Mouse (Mus musculus): ENCODE measurements around the gene Limk2.

The Limk2 gene

DNA sequence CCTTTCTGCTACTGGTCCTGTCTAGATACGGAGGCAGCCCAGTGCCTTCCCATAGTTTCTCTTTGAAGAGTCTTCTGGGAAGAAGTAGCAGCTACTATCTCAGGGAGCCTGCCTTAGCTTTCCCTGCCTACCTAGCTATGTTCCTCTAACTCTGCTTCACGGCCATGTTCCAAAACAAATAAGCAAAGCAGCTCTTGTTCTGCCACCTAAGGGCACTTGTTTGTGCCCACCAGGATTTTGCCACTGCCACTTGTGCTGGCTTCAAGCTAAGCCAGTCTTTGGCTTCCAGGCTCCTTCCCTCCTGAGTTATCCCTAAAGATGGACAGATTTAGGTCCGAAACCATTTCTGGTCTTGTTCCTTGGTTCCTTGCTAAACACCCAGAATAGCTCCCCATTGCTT, 3.1 kb upstream of the Limk2 start:
- DNase-seq (ENCODE audit: low spot score) = no peak

- DNase-seq (ENCODE audit: low spot score) = no peak
Measured at GRCm38 (mm10) chr11:3408131-3408996, 625 bp downstream of the Limk2 start.

GRCm38 (mm10) chr11:3404287-3405047, 4.5 kb downstream of the Limk2 start:
- no peak for DNase-seq (ENCODE audit: low spot score)

DNA sequence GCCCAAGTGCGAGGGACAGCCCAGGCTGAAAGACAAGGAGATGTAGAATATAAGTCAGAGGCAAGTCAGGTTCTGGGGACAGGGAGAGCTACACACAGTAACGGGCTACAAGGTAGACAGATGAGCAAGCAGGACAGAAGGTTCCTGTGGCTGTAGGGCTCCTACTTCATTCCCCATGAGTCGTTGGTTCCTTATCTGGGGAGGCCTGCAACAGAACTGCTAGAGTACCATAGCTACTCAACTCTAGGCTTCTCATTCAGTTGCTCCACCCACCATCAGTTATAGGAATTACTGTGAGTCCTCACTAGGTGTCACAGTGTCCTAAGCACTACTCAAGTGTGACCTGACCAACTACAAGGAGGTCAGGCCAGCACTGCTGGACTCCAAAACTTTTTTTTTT, 6.0 kb downstream of the Limk2 start:
- DNase-seq (ENCODE audit: low spot score) = no peak

DNA sequence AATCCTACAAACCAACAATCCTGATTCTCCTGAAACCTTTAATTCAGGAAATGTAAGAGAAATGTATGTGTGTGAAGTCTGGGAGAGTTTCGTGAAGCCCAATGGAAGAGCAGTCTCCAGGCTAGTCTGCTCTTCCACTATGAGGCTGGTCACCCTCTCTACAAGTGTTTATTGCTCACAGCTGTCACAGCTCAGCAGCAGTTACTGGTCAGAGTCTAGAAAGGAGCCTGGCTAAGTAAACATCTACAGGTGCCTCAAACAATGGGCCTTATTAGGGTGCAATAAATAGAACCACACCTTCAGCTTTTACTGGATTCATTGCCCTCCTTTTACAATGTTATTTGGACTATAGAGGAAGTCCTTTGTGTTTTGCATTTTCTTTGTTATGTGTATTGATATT, 10.7 kb downstream of the Limk2 start:
- no peak for DNase-seq (ENCODE audit: low spot score)

GRCm38 (mm10) chr11:3396562-3396961, 12.4 kb downstream of the Limk2 start:
- DNase-seq (ENCODE audit: low spot score) = no peak

DNA sequence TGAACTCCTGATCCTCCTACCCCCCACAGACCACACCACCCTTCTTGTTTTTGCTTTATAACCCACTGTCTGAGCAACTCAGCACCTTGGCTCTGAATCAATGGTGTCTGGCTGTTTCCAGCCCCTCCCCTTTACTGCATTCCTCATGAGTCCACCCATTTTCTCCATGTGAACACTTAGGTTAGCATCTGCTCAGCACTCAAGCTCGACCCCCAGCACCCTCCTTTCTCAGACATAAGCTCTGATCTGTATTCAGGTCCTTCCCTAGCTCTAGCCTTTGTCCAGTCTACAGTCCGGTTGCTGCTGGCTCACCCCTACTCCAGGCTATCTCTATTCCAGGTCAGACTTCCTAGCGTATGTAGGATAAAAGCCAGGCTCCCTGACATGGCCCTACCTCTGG, 12.9 kb downstream of the Limk2 start:
- no peak for DNase-seq (ENCODE audit: low spot score)

- no peak for DNase-seq (ENCODE audit: low spot score)
Measured at GRCm38 (mm10) chr11:3394520-3394919, 14.5 kb downstream of the Limk2 start.

DNA sequence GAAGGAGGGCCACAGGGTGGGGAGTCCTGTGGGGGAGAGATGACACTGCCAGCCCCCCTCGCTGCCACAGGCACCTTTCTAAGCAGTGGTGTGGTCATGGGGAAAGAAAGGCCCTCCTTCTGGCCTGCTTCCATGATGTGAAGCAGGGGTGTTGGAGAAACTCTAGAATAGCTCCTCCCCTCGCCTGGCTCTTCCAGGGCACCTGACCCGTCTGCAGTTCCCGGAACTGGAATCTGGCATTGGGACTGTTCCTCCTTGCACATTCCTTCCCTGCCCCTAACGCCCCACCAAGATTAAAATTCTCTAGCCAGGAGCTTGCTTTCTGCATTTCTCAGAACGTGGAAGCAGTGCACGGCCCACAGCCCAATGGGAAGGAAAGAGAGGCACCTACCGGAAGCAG, 16.5 kb downstream of the Limk2 start:
- DNase-seq (ENCODE audit: low spot score) = no peak

- no peak for DNase-seq (ENCODE audit: low spot score)
Measured at GRCm38 (mm10) chr11:3390789-3391188, 18.2 kb downstream of the Limk2 start.

DNA sequence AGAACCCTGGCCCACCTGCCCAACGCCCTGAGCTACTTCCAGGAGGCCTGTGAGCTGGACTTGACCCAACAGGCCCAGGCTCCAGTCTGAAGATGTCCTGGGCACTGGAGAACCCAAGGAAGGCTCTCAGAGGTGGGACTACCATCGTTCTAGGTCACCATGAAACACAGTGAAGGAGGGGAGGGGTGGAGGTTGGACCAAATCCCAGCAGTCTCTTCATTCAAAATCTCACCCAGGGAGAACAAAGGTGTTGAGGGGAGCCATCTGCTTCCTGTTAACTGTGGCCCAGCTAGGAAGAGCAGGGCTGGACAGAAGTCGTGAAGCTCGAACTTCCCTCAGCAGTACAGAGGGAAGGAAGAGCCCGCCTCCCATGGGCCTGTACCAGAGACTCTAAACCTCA, 19.0 kb downstream of the Limk2 start:
- no peak for DNase-seq (ENCODE audit: low spot score)

- no peak for DNase-seq (ENCODE audit: low spot score)
Measured at GRCm38 (mm10) chr11:3387482-3388196, 21.4 kb downstream of the Limk2 start.

DNA sequence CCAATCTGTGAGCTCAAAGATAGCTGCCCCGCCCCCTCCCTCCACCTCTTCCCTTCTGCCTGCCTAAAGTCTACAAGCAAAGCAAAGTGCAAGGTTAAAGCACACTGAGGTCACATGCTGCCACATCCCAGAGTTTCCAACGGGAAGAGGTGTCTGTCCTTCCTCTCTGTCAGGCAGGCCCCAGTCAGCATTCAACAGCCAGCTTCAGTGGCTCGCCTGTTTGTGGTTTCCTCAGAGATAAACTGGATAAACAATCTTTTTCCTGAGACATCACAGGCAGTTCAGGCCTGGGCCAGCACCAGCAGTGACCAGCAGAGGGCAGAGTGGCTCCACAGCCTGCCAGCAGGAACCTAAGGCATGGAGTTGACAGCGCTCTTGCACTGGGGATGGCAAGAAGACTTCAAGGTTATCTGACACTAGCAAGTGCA, 22.0 kb downstream of the Limk2 start:
- DNase-seq (ENCODE audit: low spot score) = peak; percentile 88

DNA sequence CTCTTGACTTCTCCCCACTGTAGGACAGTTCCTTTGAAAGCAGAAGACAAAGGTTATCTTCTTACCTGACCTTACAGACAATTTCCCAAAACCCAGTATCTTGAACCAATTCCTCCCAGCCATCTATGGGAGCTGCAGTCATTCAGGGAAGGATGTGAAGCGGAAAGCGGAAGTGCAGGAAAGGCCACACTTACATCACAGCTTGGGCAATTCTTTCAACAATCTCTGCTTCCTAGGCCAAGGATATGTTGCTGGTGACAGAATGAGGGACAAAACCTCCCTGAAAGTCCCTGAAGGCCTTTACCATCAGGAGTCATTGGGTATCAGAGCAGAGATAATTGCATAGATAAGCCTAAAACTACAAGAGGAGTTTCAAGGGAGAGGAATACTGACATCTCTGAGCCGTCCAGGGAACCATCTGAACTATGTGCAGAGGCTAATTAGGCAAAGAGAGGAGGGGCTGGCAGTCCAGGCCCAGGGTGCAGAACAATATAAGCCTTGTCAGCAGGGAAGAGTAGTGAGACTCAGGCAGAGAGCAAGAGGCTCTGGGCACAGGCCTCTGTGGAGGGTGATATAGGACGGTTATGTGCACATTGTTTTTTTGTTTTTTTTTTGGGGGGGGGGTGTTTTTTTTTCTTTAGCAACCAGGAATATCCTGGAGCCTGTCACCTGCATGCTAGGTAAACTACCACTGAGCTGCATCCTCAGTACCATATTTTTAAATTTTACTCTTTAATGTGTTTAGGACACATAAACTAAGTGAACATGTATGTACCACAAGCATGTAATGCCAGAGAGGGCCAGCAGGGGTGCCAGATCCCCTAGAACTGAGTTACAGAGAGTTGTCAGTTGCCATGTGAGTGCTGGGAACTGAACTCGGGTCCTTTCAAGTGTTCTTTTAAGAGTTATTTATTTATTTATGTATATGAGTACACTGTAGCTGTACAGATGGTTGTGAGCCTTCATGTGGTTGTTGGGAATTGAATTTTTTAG, 26.1 kb downstream of the Limk2 start:
- DNase-seq (ENCODE audit: low spot score) = no peak

- no peak for DNase-seq (ENCODE audit: low spot score)
Measured at GRCm38 (mm10) chr11:3381148-3381814, 27.7 kb downstream of the Limk2 start.

GRCm38 (mm10) chr11:3379427-3379826, 29.6 kb downstream of the Limk2 start:
- no peak for DNase-seq (ENCODE audit: low spot score)

GRCm38 (mm10) chr11:3374741-3375140, 34.2 kb downstream of the Limk2 start:
- no peak for DNase-seq (ENCODE audit: low spot score)

DNA sequence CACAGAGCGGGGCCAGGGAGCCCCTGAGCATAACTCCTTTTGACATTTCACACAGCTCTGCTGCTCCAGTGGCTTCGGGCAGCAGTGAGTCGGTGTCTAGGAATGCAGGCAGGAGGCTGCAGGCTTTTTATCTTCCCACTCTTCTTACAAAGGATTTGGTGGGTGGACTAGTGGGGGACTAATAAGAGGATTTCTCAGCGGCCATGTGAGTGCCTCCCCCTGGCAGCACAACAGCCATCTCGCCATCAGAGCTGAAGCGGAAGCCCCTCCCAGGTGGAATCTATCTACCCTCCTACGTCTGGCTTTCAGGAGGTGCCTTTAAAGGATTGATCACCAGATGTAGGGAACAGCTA, 34.7 kb downstream of the Limk2 start:
- no peak for DNase-seq (ENCODE audit: low spot score)

DNA sequence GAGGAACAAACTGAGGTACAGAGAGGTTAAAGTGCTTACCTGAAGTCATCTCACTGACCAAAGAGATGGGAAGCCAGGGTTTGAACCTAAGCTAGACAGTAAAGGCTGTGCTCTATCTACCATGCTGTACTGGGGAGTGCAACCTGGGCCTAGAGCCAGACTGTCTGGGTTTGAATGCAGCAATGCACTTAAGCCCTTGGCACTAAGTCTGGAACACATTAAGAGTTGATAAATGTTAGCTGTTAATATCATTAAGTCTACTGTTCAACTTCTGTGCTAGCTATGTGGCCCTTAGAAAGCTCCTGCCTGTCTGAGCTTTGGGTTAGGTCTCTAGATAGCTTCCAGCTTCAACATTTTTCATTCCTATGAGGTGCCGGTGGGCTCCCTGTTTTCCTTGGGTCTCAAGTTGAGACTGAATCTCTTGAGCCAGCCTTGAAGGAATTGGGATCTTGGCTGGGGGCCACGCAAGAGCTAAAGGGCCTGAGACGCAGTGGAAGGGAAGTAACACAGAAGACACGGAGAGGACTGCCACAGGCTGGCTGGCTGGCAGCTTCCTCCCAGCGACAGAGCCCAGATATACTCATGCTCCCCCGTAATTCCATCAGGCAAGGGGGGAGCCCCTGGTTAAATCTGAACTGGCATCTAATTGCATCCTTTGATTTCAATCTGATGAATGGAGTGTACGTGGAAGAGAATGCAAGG, 35.2 kb downstream of the Limk2 start:
- no peak for DNase-seq (ENCODE audit: low spot score)

GRCm38 (mm10) chr11:3371599-3372295, 37.2 kb downstream of the Limk2 start:
- DNase-seq (ENCODE audit: low spot score) = no peak

Data from urinary bladder, postnatal 25 days (tissue).